Mouse (Mus musculus): ENCODE results near the gene Cdc14a.

GRCm38 (mm10) chr3:116256104-116256503 lies 167.7 kb downstream of the Cdc14a start:
- TF ChIP-seq CTCF (IDR thresholded peaks at IDR 0.05; ENCODE audit: borderline replicate concordance, control insufficient read depth, extremely low read depth, insufficient read depth, low read length, poor library complexity) = no peak
- TF ChIP-seq POLR2A (IDR thresholded peaks at IDR 0.05; ENCODE audit: control insufficient read depth, extremely low read depth, insufficient read depth, low read length, poor library complexity) = no peak

All from thymus, adult 2 months (tissue).